In genomic region chr4:87221586-87221985, GRCm38 (mm10) we compare ENCODE assay signal across 11 mouse cellular contexts. TPM values are rescaled to one million over a fixed set of nuclear protein-coding genes. Genes with fewer than 3 reads are reported as not detected.
A peak's percentile ranks its signal among the peaks of the same experiment; 100 is the strongest.
DNase-seq lines count a peak whose midpoint lies in the region; ATAC-seq and TF ChIP-seq lines count a peak whose summit lies in the region.
"Had no signal": no experiment of that assay in that cellular context is flagged by ENCODE, and none has a peak within 500 bp of the region (broad histone marks: within the 10 kb centered on the region; RNA-seq: fewer than 3 reads in every experiment).

No protein-coding gene starts in this region.

- no peak overlapping the region for H3K4me3 ChIP-seq in kidney, adult 2 months (ENCODE audit: insufficient read depth, low read depth, low read length)
- H3K4me3 ChIP-seq in kidney, embryonic 16.5 days (ENCODE audit: low read length), result no peak overlapping the region
- H3K4me3 ChIP-seq in forebrain, embryonic 13.5 days, result no peak overlapping the region
- H3K4me3 ChIP-seq: erythroblast, embryonic 14.5 days had no signal

- no peak; the same call in 1 of the 2 replicates for ATAC-seq in kidney, embryonic 16.5 days (ENCODE audit: low FRiP score, low TSS enrichment)
- ATAC-seq in forebrain, embryonic 13.5 days, result no peak
- ATAC-seq: intestine, postnatal 0 days; liver, postnatal 0 days had no signal

- TF ChIP-seq POLR2A in kidney, adult 2 months (IDR thresholded peaks at IDR 0.05; ENCODE audit: low read depth, low read length), result no peak

- no peak for TF ChIP-seq CTCF in kidney, adult 2 months (conservative IDR thresholded peaks at IDR 0.05; ENCODE audit: insufficient read depth, insufficient read length, low read depth, low read length)

- no peaks in the 10 kb centered on the region for H3K36me3 ChIP-seq in kidney, adult 2 months (ENCODE audit: control insufficient read depth, insufficient read depth, low read length)
- no peaks in the 10 kb centered on the region for H3K36me3 ChIP-seq in kidney, embryonic 16.5 days (ENCODE audit: insufficient read depth, low read length)
- no peaks in the 10 kb centered on the region for H3K36me3 ChIP-seq in forebrain, embryonic 13.5 days (ENCODE audit: poor library complexity, severe bottlenecking)

- H3K4me2 ChIP-seq in kidney, embryonic 16.5 days (replicated peaks; ENCODE audit: low read depth, low read length), result no peak overlapping the region
- no peak overlapping the region for H3K4me2 ChIP-seq in forebrain, embryonic 13.5 days

- H3K27ac ChIP-seq in kidney, adult 2 months (ENCODE audit: insufficient read depth, low read depth, low read length), result no peak overlapping the region
- no peak overlapping the region for H3K27ac ChIP-seq in kidney, embryonic 16.5 days (ENCODE audit: low read length)
- H3K27ac ChIP-seq in forebrain, embryonic 13.5 days, result no peak overlapping the region

- intact Hi-C loops in gastrocnemius, postnatal 36 days (cut with DNase I), result no loop called here

- WGBS in kidney, adult 2 months, result 45% methylated on average over 2 of the region's 2 CpGs
- WGBS in kidney, embryonic 16.5 days, result 49% methylated on average over 2 of the region's 2 CpGs
- 64% methylated on average over 2 of the region's 2 CpGs for WGBS in forebrain, embryonic 13.5 days

- no peaks in the 10 kb centered on the region for H3K4me1 ChIP-seq in kidney, adult 2 months (ENCODE audit: control insufficient read depth, insufficient read depth, low read length)
- H3K4me1 ChIP-seq in kidney, embryonic 16.5 days (ENCODE audit: insufficient read depth, low read length), result no peaks in the 10 kb centered on the region
- no peaks in the 10 kb centered on the region for H3K4me1 ChIP-seq in forebrain, embryonic 13.5 days

- H3K9ac ChIP-seq in kidney, embryonic 16.5 days (replicated peaks; ENCODE audit: low read length), result no peak overlapping the region
- H3K9ac ChIP-seq in forebrain, embryonic 13.5 days, result no peak overlapping the region
- H3K9ac ChIP-seq: liver, postnatal 0 days had no signal

- peak; percentile 8 for DNase-seq in kidney, adult 2 months
- DNase-seq in 416B (ENCODE audit: low read depth), result peak; percentile 3
- DNase-seq in Muller cell, postnatal 12 days (ENCODE audit: inconsistent ontology term), result peak; percentile 42
- DNase-seq in forelimb bud, embryonic 11.5 days (ENCODE audit: low read depth, low spot score), result peak; percentile 62
- DNase-seq in gastrocnemius, postnatal 36 days, result no peak
- no peak for DNase-seq in thymus, postnatal 10 days (ENCODE audit: low spot score in 2 of 2)
- DNase-seq: liver, postnatal 0 days had no signal

- no peaks in the 10 kb centered on the region; the same call in 1 of the 2 replicates for H3K27me3 ChIP-seq in kidney, adult 2 months (replicated peaks; ENCODE audit: control insufficient read depth, insufficient read depth, low read length)
- no peaks in the 10 kb centered on the region for H3K27me3 ChIP-seq in kidney, embryonic 16.5 days (ENCODE audit: insufficient read depth, low read length)
- no peaks in the 10 kb centered on the region for H3K27me3 ChIP-seq in forebrain, embryonic 13.5 days

- no peaks in the 10 kb centered on the region for H3K9me3 ChIP-seq in kidney, embryonic 16.5 days (ENCODE audit: low read length)
- H3K9me3 ChIP-seq in forebrain, embryonic 13.5 days (replicated peaks), result no peaks in the 10 kb centered on the region

RNA-seq across cellular contexts. Expression of gene Slc24a2, which starts 8.7 kb away (rescaled TPM):
- 0.04 and 0.06 TPM in 2 replicates for polyA plus RNA-seq in kidney, adult 2 months (2012; rRNA removed)
- not detected in 2 replicates for polyA plus RNA-seq in kidney, embryonic 16.5 days (2015; fragmentation: Nextera tagmentation; extraction: Ambion mirVana)
- under 1 TPM; 0.23 to 0.27 TPM for total RNA-seq in gastrocnemius, postnatal 36 days (2021)
- 0.83 and 1.4 TPM in 2 replicates for polyA plus RNA-seq in forebrain, embryonic 13.5 days (2015; fragmentation: Nextera tagmentation; extraction: Ambion mirVana)
- polyA plus RNA-seq: erythroblast, embryonic 14.5 days; intestine, postnatal 0 days; liver, postnatal 0 days had no signal

Comparison
In these comparisons a context has a peak if more than half of its experiments do, and no peak if none do; other contexts are left out.
1. DNase-seq: peak in kidney, adult 2 months (single experiment), 416B (single experiment), Muller cell, postnatal 12 days (single experiment) and forelimb bud, embryonic 11.5 days (single experiment); none in gastrocnemius, postnatal 36 days (0 of 2) and thymus, postnatal 10 days (0 of 2).